Mouse (Mus musculus) adrenal gland, adult 2 months (tissue): ENCODE measurements around the gene Gm10974. TPM values are rescaled to one million over a fixed set of nuclear protein-coding genes. Genes with fewer than 3 reads are reported as not detected.

Experiments
- DNase-seq: peaks from one replicate; pipeline ENCODE4 v3.0.0; 2021
- polyA plus RNA-seq: library from polyadenylated mRNA; depleted of rRNA; stranded (reverse); fragments of >200 nt; gene quantifications from 2 replicates; pipeline ENCODE4 v1.2.3, GENCODE M21; 2012
- total RNA-seq, 2 experiments: library from RNA; stranded (reverse); gene quantifications; 2 replicates each; pipeline ENCODE4 v1.2.3; 2021

Gm10974 gene
- total and polyA plus RNA-seq, 3 experiments: not detected

DNA sequence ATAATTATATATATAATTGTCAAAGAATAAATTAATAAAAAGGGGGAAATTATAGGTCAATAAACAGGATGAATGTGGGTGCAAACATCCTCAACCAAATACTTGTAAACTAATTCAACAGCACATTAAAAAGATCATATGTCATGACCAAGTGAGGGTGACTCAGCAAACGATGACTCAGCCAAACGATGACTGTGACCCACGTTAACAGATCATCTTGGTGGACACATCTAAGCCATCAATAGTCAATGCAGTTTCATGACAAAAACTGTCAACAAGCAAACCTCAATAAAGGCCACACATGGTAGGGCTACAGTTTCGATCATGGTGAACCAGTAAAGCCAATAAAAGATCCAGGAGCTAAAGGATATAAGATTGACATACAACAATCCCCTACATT lies 6.7 kb upstream of the Gm10974 start:
- peak; percentile 70 for DNase-seq

GRCm38 (mm10) chr7:66364491-66364890 lies 1.2 kb upstream of the Gm10974 start:
- no peak for DNase-seq

DNA sequence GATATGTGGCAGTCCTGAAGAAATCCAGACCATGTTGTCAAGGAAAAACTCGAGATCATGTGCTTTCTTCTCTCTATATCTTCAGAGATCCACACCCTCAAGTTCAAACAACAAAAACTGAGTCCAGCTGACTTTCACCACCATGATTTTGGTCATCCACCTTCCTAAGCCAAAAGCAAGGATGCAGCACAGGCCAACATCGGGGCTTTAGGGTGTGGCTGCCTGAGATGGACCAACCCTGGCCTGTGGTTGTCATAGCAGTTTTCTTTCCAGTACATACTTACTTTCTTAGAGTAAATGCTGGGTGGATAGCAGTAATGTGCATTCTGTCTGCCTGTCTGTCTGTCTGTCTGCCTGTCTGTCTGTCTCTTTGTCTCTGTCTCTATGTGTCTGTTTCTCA lies 294 bp upstream of the Gm10974 start:
- DNase-seq: no peak

DNA sequence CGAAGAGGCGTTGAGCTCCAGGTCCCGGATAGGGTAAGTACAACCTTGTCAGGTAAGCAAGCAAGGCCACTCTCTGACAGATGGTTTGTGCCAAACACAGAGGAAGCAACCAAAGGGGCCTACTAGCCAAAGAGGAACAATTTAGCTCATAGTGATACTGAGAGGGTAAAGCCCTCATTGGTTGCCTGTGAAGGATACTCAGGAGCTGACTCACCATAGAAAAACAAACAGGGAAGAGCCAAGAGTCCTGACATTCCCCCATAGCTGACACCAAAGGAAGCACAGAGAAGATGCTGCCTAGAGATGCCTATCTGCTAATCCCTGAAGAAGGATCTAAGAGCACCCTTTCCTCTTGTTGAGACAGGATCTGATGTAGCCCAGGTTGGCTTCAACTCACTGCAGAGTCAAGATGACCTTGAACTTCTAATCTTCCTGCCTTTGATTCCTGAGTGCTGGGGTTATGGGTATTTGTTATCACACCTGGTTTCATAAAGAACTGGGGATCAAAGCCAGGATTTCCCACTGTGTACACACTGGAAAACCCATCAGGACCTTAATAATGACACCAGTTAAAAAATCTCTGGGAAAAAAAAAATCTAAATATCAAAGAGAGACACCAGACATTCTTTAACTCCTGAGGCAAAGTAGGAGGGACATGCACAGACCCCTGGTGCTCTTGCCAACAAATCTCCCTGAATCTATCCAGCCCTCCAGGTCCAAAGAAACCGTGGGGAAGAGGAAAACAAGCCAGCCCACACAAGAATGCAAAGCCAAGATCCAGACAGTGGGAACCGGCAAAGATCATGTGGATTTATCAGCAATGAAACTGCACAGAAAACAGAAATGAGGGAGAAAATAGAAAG lies 3.6 kb downstream of the Gm10974 start:
- DNase-seq: peak; percentile 48

DNA sequence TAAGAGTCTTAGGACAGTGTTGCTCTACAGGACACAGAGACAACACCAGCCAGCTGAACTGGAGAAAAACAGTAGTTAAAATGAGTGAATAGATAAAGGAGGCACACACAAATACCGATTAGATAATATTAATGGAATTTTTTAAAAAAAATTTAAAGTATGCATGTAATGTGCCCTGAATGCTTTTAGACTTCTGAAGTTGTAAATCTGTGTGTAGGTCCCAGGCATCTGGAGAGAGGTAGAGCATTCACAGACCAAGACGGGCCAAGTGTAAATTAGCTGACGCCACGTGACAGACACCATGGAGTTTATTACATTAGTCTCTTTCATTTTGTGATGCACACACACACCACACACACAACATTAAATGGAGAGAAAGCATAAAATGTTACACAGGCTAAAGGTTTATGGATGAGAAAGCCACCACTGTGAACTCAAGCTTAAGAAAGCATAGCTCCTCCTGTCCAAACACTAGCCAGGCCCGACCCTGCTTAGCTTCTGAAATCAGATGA lies 4.3 kb downstream of the Gm10974 start:
- no peak for DNase-seq

DNA sequence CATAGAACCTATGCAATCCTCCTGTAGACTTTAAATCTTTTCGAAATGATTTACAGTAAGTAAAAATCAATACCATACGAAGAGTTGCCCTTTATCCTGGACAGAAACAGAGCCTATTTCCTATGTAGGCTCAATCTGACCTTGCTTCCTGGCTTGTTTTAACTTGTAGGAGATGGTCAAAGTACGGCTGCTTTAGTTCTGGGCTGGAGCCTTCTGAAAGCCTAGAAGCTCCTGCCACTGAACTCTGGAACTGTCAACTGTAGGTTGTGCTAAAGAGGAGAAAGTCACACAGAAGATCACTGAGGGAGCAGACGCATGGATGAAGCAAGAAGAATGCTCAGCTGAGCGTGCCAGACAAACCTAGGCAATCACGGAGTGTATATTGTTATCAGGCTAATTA lies 5.3 kb downstream of the Gm10974 start:
- no peak for DNase-seq

- no peak for DNase-seq
Observed at GRCm38 (mm10) chr7:66373391-66373790, 7.7 kb downstream of the Gm10974 start.

DNA sequence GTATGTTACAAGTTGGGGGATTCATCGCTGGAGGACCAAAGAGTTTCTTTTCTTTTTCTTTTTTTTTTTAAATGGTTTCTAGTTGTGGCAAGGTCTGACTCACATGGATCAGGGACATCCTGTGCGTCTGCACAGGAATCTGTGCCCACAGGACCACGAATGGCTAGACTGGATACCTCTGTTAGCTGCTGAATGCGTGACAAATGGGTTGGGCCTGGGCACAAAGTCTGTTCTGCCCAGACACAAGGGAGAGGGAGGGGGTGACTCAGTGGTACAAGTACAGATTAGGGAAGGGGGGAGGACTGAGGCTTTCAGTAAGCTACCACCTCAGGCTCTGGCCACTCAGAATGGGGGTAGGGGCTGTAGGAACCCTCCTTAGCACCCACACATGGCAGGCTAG lies 10.0 kb downstream of the Gm10974 start:
- peak; percentile 17 for DNase-seq

DNA sequence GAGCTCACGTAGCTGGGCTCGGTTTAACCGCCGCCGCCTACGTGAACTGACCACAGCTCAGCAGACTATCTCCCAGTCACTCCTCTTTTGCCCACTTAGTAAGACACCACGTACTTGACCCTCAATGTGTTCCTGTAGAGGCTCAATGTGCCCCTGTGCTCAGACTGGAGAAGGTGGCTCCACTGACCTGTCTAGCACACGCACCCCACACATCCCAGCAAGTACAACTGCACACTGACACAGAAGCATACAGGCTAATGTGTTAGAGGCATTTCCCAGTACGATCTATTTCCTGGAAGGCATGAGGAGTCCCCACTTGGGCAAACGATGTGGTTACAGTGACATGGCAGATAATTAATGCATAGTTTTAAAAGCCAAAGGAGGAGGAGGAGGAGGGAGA lies 10.9 kb downstream of the Gm10974 start:
- no peak for DNase-seq

DNA sequence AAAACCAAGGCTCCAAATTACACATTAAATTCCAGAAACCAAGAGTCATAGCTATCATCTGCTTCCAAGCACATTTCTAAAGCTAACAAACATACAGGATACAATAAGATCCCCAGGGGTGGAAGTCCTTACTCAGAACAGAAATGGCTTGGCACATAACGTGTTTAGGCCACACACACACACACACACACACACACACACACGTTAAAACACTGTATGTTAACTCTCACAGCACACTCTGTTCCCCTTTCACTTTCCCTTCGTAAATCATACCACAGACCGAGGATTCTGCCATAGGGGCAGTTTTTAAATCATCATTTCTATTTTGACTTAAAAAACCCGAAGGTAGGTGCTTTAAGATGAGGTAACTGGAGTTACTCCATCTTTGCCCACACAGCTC lies 18.5 kb downstream of the Gm10974 start:
- DNase-seq: no peak

GRCm38 (mm10) chr7:66384891-66385290 lies 19.2 kb downstream of the Gm10974 start:
- DNase-seq: no peak

GRCm38 (mm10) chr7:66385826-66386225 lies 20.1 kb downstream of the Gm10974 start:
- DNase-seq: no peak

GRCm38 (mm10) chr7:66386411-66386810 lies 20.7 kb downstream of the Gm10974 start:
- DNase-seq: no peak

- DNase-seq: peak; percentile 50
Observed at GRCm38 (mm10) chr7:66387419-66387812, 21.7 kb downstream of the Gm10974 start.

- peak; percentile 82 for DNase-seq
Observed at GRCm38 (mm10) chr7:66387813-66388521, 22.3 kb downstream of the Gm10974 start, which contains the start of gene Lrrk1. Gene Lrrk1, minus strand, starts transcription at chr7:66388350.

DNA sequence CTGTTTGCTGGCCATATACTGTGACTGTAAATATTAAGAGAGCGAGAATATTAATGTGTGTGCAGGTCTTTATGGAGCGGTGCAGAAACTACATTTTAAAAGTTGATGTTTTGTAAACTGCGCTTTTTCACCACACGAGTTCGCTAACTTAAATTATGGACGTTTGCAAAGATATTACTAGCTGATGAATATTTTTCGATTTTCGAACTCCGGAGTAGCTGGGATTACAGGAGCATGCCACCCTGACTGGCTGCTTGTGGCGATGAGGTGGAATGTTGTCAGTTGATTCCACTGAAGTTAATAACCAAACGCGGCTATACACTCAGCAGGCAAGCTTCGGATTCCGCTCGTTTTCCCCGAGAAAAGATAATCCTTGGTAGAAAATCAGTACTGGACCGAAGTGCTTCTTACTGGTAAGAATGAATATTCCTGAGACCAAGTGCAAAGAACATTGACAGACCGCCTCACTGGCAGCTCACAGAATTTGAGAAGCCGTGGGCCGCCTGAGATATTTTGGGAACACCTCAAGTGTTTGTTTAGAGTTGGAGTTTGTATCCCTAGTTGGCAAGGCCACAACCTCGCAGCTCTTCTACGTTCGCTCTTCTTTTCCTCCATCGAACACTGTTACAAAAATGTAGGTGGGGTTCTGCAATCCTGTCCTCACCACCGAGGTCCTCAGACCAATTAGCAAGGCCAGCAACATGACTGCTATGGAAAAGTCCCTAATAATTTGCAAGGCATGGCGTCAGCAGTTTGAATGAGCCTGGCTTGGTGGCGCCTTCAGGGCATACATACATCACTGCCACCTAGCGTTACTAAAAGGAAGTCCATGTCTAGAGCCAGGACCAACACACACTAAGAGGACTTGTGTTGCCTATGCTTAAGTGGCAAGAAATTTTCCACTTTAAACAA lies 23.2 kb downstream of the Gm10974 start:
- DNase-seq: peak; percentile 84

DNA sequence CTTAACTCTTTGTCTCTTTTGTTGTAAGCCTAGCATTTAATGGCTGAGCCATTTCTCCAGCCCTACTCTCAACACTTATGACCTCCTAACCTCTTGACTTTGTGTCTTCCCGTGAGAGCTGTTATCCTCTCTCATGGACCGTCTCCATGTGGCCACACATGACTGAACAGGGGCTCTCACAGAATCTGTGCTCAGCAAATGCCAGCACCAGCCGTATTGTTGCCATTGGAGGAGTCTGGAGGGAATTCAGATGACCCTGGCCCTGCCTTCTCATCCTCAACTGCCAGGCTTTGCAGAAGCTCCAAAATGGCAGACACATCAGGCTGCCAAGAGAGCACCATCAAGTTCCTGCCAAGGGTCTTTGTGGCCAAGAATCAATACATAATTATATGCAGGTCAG lies 31.6 kb downstream of the Gm10974 start:
- no peak for DNase-seq

- DNase-seq: no peak
Observed at GRCm38 (mm10) chr7:66401605-66402004, 35.9 kb downstream of the Gm10974 start.

DNA sequence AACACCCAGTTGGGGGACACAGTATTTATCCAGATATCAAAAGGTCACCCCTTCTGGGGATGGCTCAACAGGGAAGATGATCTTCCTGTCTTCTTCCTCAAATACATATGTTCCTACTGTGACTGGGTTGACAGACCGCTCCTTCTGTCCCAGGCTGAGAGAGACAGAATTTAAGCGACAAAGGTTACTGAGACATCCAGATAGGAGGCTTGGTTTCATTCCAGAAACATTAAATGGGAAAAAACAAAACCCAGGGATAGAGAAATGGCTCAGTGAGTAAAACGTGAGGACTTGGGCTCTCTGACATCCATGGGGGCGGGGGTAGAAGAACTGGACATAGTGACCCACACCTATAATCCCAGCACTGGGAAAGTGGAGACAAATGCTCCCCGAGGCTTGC lies 37.2 kb downstream of the Gm10974 start:
- DNase-seq: no peak

- DNase-seq: peak; percentile 24
Observed at GRCm38 (mm10) chr7:66404141-66404540, 38.4 kb downstream of the Gm10974 start.

- DNase-seq: no peak
Observed at GRCm38 (mm10) chr7:66404802-66405201, 39.1 kb downstream of the Gm10974 start.

DNA sequence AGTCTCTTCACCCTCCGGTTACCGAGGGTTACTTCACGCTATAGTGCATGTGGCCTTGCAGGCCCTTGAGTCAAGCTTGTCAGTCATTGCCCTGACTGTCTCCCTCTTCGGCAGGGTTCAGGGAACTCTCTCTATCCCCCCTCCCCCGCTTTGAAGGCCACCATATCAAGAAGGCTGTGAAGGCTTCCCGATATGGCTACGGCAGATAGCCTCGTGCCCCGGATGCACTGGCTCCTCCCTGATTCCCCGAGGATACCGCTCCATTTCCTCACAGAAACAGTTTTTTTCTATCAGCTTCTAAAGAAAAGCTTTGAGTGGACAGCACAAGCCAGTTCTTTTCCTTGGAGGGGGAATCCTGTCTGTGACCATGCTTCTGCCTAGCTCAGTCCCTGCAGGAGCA lies 39.8 kb downstream of the Gm10974 start:
- peak; percentile 68 for DNase-seq
